Mouse (Mus musculus) liver (tissue): ENCODE measurements around the gene Inpp5b.

Experiments used
- DNase-seq: peaks from one replicate; pipeline ENCODE4 v3.0.0-alpha.2; 2020; ENCODE audit warnings: mixed read lengths

Gene Inpp5b

DNA sequence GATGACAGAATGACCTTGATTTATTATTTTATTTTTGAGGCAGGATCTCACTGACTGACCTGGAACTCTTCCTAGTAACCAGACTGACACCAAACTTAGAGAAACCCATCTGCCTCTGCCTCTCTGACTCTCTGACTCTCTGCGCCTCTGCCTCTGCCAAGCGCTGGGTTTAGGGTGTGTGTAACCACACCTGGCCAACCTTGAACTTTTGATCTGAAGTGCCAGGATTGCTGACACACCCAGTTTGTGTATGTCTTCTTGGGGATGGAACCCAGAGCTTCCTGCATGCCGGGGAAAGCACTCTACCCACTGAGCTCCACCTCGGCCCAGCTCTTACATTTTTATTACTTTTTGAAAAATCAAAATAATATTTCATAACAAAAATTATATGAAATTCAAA, 77.2 kb downstream of the Inpp5b start:
- DNase-seq, result no peak

DNA sequence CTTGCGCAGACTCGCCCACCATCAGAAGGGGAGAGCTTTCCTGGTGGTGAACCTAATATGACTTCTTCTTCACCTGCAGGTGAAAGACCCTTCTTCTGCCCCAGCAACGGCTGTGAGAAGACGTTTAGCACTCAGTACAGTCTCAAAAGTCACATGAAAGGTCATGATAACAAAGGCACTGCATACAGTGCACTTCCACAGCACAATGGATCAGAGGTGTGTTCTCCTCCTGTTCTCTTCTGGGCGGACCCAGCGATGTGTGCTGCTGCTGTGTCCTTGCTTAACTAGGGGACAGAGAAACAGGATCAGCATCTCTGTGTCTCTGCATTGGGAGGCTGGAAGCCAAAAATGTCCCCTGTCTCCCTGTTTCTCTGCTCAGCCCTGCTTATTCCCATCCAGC, 83.3 kb downstream of the Inpp5b start:
- no peak for DNase-seq

DNA sequence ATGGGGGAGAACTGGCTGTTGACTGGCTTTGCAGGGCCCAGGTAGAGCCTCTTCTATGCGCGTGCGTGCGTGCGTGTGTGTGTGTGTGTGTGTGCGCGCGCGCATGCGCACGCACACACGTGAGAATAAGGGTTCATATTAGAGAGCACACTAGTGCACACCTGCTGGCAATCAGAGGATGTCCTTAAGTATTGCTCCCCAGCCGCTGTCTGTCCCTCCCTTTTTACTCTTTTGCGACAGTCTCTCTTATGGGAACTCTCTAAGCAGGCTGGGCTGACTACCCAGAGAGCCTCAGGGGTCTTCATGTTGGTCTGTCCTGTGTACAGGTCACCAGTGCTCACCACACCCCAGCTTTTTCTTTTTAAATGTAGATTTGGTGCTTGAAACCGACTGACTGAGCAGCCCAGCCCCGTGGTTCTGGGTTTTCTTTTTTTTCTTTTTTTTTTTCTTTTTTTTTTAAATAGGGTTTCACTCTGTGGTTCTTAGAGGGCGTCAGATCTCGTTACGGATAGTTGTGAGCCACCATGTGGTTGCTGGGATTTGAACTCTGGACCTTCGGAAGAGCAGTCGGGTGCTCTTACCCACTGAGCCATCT, 83.8 kb downstream of the Inpp5b start:
- no peak for DNase-seq

DNA sequence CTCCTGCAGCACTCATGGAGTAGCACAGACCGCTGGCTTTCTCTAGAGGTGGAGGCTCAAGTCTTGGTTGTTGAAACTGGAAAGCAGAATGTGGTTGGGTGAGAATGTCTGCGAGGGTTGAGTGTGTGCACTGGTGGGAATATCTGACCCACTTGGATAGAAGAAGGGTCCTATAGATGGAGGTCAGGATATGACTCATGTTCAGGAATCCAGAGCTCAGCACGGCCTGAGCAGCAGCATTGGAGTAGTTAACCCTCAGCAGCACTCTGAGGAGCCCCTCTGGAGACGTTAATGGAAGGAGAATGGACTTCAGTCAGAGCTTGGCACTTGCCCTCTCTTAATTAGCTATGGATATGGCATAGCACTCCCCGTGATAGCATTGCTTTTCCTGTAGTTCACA, 88.0 kb downstream of the Inpp5b start:
- DNase-seq, result no peak

DNA sequence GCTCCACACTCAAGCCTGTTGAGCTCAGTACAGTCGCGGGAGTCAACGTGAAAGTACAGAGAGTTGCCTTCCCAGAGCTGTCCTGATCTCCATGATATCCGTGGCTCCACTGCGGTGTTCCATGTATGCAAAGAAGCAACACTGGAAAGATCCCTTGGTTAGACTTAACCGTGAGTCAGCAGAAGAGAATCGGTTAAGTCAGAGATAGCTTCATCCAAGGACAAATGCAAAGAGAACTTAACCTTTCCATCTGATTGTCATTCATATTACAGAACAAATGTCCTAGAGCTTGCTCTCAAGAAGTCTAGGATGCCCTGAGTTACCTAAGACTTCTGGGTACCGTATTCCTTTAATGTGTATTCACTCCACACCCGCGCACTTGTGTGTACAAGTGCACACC, 91.1 kb downstream of the Inpp5b start:
- DNase-seq, result no peak

DNA sequence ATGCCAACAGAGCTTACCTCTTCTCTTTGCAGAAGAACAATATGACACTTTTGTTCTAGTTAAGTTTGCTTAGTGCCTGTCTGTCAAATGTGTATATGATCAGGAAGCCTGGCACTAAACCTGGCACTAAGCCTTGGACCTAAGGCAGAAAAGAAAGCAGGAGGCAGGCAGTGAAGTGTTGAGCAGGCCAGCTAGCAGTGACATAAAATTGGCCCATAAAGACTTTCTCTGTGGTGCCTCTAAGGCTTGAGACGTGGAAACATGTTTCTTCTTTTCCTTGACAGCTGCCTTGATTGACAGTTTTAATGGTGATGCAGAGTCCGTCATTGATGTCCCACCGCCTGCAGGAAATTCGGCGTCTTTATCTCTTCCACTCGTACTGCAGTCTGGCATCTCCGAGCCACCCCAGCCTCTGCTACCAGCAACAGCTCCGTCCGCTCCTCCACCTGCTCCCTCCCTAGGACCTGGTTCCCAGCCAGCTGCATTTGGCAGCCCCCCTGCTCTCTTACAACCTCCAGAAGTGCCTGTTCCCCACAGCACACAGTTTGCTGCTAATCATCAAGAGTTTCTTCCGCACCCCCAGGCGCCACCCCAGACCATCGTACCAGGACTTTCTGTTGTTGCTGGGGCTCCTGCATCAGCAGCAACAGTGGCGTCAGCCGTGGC, 96.5 kb downstream of the Inpp5b start:
- DNase-seq, result no peak

DNA sequence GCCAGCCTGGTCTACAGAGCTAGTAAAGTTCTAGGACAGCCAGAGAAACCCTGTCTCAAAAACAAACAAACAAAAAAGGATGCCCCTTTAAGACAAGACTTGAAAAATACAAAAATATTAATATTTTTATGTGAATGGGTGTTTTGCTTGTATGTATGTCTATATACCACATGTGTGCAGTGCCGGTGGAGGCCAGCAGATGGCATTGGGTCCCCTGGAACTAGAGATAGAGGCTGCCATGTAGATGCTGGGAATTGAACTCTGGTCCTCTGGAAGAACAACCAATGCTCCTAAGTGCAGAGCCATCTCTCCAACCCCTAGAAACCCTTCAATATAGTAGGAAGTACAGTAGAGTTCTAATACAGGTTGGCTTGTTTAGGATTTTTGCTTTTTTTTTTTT, 99.3 kb downstream of the Inpp5b start:
- no peak for DNase-seq

DNA sequence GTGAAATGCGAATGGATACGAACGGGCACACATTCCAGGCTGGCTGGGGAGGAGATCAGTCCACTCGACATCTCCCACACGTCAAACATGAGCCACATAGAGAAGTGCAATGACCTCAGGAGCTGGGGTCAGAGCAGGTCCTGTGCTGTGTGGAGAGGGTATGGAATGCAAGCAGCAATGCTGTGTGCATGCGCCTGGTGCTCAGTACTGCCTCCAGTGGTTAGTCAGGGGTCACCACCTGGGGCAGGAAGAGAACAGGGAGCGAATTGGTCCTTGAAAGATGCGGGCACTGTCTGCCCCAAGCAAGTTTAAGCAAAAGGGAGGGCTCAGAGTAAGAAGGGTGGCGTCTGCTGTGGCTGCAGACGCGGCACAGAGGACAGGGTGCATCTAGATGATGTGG, 101.8 kb downstream of the Inpp5b start:
- peak; percentile 49 for DNase-seq

DNA sequence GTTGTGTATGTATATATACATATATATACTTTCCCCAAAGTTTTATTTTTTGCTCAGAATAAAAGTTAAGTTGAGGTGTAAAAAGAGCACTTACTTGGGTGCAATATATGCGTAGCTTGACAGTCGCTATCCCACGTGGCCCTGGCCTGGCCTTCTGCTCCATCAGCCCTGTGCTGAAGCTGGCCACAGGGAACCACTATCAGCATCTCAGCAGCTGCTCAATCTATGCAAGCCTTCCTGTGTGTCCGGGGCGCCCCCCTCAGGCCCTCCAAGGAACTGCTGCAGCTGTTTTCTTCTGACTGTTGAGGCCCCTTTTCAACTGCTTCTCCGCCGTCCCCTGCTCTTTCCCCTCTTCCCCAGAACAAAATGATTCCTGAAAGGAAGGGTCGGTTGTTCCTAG, 105.9 kb downstream of the Inpp5b start:
- DNase-seq, result peak; percentile 85

DNA sequence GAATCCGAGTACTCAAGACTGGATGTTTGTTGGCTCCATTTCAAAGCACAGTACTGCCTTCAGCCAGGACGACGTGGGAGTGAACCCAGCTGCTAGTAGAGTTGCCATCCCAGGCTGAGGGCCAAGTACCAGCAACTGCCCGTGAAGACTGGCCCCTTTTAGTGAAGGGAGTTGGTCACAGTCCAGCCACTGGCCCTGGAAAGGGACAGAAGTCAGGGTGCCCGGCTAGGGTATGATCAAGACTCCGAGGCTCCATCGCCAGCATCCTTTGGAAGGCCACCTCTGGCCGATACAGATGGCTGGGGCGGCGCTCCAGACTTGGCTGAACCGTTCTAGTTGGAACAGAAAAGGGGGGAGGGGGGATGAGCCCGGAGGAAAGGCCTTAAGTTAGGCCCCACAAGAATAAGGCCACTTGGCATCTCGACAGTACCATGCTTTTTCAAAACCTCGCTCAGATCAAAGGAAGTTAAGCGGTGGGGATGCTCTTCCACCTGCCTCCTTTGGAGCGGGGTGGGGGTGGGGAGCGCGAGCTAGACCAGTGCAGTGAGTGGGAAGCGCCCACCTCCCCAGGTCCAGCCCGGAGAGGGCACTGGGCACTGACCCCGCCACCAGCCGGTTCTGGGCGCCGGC, 108.1 kb downstream of the Inpp5b start:
- DNase-seq, result no peak

DNA sequence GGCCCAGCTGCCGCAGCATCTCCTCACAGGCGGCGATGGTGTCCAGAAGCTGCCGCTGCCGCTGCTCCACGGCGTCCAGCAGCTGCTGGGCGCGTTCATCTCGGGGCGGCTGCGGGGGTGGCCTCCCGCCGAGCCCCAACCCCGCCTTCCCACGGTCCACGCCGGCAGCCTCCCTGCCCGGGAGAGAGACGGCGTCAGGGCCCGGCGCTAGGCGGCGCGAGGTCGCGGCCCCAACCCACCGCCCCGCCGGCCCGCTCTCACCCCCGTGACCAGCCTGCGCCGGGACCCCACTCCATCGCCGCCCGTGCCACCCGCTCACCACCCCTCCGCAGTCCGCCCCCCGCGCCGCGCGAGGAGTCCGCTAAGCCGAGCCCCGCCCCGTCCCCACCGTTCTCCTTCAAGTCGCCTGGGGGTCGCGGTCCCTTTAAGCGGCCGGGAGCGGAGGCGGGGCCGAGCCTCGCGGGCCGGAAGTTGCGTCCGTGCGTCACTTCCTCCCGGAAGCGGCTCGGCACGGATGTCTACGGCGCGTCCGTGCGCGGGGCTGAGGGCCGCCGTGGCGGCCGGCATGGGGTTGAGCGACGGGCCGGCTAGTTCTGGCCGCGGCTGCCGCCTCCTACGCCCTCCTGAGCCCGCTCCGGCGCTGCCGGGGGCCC, 108.7 kb downstream of the Inpp5b start, which contains the start of gene Yrdc:
Gene Yrdc, plus strand, starts transcription at position 419 of the 653 bp plus-strand sequence.
- peak; percentile 93 for DNase-seq
